Mouse (Mus musculus): ENCODE results near the gene Osbpl10.
"Not testable (repeated sequence)": the region's sequence is repeated elsewhere in the genome, so short reads cannot be mapped to it uniquely, and the experiment has no call there.

Osbpl10 gene

GRCm38 (mm10) chr9:114978281-114979111, at the start of gene Osbpl10:
Osbpl10 (plus strand) TSS chr9:114978569.
- peak; percentile 6 for DNase-seq (ENCODE audit: low read depth, low spot score)

- DNase-seq (ENCODE audit: low read depth, low spot score) = no peak
Measured at GRCm38 (mm10) chr9:114930464-114931090, 47.8 kb upstream of the Osbpl10 start.

GRCm38 (mm10) chr9:114932607-114933006, 45.8 kb upstream of the Osbpl10 start:
- peak; percentile 5 for DNase-seq (ENCODE audit: low read depth, low spot score)

GRCm38 (mm10) chr9:114933037-114933722, 45.2 kb upstream of the Osbpl10 start:
- DNase-seq (ENCODE audit: low read depth, low spot score) = no peak

GRCm38 (mm10) chr9:114933723-114934171, 44.6 kb upstream of the Osbpl10 start, which contains the start of gene Gpd1l:
Gpd1l (minus strand) TSS chr9:114933987.
- DNase-seq (ENCODE audit: low read depth, low spot score) = peak; percentile 90

- peak; percentile 65 for DNase-seq (ENCODE audit: low read depth, low spot score)
Measured at GRCm38 (mm10) chr9:114934231-114934630, 44.1 kb upstream of the Osbpl10 start.

GRCm38 (mm10) chr9:114935321-114935720, 43.0 kb upstream of the Osbpl10 start:
- no peak for DNase-seq (ENCODE audit: low read depth, low spot score)

GRCm38 (mm10) chr9:114936687-114937086, 41.7 kb upstream of the Osbpl10 start:
- DNase-seq (ENCODE audit: low read depth, low spot score) = no peak

- no peak for DNase-seq (ENCODE audit: low read depth, low spot score)
Measured at GRCm38 (mm10) chr9:114944642-114945041, 33.7 kb upstream of the Osbpl10 start.

GRCm38 (mm10) chr9:114945576-114945975, 32.8 kb upstream of the Osbpl10 start:
- no peak for DNase-seq (ENCODE audit: low read depth, low spot score)

- no peak for DNase-seq (ENCODE audit: low read depth, low spot score)
Measured at GRCm38 (mm10) chr9:114948395-114948794, 30.0 kb upstream of the Osbpl10 start.

GRCm38 (mm10) chr9:114952866-114953265, 25.5 kb upstream of the Osbpl10 start:
- peak; percentile 51 for DNase-seq (ENCODE audit: low read depth, low spot score)

- no peak for DNase-seq (ENCODE audit: low read depth, low spot score)
Measured at GRCm38 (mm10) chr9:114955340-114955739, 23.0 kb upstream of the Osbpl10 start.

- peak; percentile 57 for DNase-seq (ENCODE audit: low read depth, low spot score)
Measured at GRCm38 (mm10) chr9:114956945-114957344, 21.4 kb upstream of the Osbpl10 start.

GRCm38 (mm10) chr9:114960043-114960789, 18.2 kb upstream of the Osbpl10 start:
- no peak for DNase-seq (ENCODE audit: low read depth, low spot score)

GRCm38 (mm10) chr9:114960844-114961243, 17.5 kb upstream of the Osbpl10 start:
- DNase-seq (ENCODE audit: low read depth, low spot score) = no peak

GRCm38 (mm10) chr9:114964093-114964492, 14.3 kb upstream of the Osbpl10 start:
- DNase-seq (ENCODE audit: low read depth, low spot score) = no peak

GRCm38 (mm10) chr9:114966286-114966685, 12.1 kb upstream of the Osbpl10 start:
- DNase-seq (ENCODE audit: low read depth, low spot score) = not testable (repeated sequence)

- no peak for DNase-seq (ENCODE audit: low read depth, low spot score)
Measured at GRCm38 (mm10) chr9:114977461-114978280, 698 bp upstream of the Osbpl10 start.

- DNase-seq (ENCODE audit: low read depth, low spot score) = no peak
Measured at GRCm38 (mm10) chr9:114979969-114980368, 1.6 kb downstream of the Osbpl10 start.
